Mouse (Mus musculus): ENCODE measurements around the gene Hist1h2br.
A peak's percentile ranks its signal among the peaks of the same experiment; 100 is the strongest.
"Not testable (repeated sequence)": the region's sequence is repeated elsewhere in the genome, so short reads cannot be mapped to it uniquely, and the experiment has no call there.

Gene Hist1h2br

DNA sequence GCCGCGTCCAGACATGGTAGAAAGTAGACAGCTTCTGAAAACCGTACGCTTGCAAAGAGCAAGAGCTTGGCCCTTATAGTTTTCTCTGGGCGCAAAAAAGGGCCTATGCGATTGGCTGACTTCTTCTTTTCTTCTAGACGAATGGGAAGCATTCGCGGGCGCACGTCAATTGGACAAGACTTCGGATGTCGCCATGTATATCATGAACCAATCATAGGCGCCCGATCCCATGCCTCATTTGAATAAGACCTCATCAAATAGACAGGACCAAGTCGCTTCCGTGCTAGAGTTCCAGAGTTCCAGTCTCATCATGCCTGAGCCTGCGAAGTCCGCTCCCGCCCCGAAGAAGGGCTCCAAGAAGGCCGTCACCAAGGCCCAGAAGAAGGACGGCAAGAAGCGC lies at the start of gene Hist1h2br, which contains the start of gene Hist1h2ap:
Gene Hist1h2br, plus strand, starts transcription at position 283 of the 400 bp plus-strand sequence.
Gene Hist1h2ap, minus strand, starts transcription at position 47 of the 400 bp plus-strand sequence.
- DNase-seq: not testable (repeated sequence)

DNA sequence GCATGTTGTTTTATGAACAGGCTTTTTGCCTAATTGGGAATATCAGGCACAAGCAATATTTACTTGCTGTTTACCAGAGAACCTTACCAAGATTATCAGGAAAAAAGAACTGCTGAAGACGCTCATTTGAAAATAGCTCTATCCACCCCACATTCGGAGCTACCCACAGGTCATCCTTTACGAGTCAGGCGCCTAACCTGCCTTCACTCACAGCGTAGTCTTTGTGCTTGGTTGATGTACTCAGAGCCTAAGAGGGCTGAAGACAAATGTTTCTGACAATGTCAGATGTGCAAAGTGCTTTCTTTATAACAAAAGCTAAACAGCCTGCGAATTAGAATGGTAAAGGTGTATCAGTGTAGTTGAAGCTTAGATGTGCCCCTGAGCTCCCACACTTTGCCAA lies 49.2 kb upstream of the Hist1h2br start:
- no peak for DNase-seq

DNA sequence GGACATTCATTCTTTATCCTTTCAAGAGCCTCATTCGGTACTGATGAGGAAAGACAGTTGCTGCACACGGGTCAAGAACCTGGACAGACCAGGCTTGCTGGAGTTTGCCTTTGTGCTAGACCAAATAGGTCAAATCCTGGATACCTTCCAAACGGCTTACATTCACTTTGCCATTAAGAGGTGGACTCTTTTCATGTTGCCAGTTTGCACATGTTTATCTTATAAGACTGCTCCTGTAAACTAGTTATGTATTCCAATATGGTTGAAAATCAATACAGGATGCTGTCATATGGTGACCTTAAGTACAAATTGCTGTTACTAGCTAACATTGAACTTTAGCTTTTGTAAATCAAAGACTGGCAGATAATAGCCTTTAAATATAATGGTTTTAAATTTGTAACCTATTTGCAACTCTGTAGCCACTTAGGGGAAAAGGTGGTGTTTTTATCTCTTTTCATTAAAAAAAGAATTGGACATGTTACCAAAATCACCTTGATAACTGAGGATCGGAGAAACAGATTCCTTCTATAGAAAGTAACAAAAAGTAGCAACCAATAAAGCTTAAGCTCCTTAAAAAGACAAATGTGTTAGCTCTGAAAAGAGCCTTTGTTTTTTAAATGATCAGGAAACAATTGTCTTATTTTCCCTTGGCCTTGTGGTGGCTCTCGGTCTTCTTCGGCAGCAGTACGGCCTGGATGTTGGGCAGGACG lies 47.2 kb upstream of the Hist1h2br start:
- DNase-seq: peak in 1 of 2 experiments; percentile 15

DNA sequence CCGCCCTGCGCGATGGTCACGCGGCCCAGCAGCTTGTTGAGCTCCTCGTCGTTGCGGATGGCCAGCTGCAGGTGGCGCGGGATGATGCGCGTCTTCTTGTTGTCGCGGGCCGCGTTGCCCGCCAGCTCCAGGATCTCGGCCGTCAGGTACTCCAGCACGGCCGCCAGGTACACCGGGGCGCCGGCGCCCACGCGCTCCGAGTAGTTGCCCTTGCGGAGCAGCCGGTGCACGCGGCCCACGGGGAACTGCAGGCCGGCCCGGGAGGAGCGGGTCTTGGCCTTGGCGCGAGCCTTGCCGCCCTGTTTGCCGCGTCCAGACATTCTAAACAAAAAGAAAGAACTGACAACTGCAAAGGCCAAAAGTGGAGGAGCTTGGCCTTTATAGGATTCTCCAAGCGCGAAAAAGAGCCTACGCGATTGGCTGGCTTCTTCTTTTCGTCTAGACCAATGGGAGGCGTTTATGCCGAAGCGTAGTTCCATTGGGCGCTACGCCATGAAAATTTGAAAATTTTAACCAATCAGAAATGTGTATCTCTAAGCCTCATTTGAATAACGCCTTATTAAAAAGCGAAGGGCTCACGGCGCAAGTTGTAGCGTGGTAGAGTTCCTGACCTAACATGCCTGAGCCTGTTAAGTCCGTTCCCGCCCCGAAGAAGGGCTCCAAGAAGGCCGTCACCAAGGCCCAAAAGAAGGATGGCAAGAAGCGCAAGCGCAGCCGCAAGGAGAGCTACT lies 46.5 kb upstream of the Hist1h2br start, which contains the start of the genes Hist1h2an and Hist1h2bp:
Gene Hist1h2an, minus strand, starts transcription at position 320 of the 731 bp plus-strand sequence.
Gene Hist1h2bp, plus strand, starts transcription at position 563 of the 731 bp plus-strand sequence.
- DNase-seq: peak; percentile 85 to 87

DNA sequence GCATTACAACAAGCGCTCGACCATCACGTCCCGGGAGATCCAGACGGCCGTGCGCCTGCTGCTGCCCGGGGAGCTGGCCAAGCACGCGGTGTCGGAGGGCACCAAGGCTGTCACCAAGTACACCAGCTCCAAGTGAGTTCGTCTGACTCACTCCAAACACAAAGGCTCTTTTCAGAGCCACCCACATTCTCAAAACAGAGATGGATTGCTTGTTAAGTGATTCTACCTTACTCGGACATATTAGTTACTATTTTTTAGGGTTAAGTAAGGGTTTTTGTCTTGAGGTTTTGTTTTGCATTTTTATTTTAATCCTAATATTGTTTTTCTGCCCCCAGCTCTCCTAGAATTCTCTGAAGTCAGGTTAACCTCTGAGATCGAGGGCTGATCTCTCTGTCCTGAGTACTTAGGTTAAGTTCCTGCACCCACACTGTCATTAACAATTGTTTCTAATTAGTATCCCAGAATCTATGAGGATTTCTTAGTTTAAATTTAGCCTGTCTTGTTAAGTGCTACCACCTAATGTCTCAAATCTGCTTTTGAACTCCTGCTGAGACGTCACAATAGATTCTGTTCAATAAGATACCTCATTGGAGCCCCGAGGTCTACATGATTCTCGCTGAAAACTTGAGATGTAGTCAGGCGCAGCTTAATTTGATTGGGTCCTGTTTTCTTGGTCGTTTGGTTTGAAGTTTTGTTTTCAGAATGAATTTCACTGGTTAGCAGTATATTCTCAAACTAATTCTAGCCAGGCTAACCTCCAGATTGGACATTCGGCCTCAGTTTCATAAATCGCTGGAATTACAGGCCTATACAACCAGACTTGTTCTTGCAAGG lies 45.6 kb upstream of the Hist1h2br start:
- no peak for DNase-seq

DNA sequence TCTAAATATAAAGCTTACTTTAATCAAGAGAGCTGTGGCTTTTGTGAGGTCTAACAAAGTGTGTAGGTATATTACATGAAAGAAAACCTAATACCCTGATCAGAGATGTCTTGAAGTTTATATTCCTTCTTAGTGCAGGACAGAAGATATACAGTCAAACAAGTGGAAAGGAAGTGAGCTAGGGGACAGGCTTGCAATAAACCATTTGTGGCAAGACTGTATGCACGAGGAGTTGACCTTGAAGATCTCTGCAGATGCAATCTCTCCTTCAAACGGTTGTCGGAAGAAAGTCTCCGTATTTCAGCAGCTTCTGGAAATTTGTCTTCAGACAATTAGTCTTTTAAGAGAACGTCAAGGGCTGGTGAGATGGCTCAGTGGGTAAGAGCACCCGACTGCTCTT lies 43.6 kb upstream of the Hist1h2br start:
- no peak for DNase-seq

DNA sequence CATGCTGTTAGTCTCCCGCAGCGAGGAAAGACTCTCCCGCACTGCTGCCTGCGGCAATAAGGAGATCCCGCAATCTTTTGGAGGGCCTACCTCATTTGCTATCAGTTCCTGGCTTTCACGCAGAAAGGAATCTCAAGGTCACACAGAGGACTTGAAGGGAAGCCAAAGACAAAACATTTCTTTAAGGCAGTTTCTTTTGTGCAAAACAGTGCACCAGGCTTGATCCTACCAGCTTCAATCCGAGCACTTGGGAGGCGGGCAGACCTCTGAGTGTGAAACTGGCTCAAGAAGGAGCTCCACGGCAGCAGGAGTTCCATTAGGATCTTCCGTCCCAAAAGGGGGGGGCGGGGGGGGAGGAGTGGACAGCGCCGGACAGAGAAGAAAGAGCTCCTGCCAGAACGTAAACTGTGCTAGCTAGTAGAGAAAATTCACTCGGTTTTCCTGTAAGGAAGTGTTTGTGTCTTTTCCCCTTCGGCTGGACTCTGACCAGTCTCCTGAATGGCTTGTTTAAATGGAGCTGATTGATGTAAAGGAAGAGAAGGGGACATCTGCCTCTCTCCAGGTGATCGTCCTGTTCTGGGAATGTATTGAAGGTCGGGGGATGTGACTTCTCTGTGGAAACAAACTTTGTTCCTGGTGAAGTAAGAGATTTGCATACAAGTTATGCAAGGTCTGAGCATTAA lies 42.8 kb upstream of the Hist1h2br start:
- no peak for DNase-seq

DNA sequence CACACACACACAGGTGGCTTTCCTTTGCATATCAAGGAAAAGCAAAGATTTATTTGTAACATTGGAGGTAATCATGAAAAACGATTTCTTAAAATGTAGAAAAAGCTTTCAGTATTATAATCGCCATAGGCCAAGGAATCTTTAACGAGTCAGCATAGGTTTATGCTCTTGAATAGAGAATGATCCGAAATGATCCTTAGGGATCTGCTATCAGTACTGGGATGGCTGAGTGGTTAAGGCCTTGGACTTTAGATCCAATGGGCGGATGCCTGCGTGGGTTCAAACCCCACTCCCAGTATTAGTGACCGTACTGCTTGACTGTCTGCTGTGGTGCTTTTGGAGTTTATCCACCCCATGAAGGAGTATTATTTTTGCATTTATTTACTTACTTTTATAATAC lies 38.0 kb upstream of the Hist1h2br start:
- no peak for DNase-seq

DNA sequence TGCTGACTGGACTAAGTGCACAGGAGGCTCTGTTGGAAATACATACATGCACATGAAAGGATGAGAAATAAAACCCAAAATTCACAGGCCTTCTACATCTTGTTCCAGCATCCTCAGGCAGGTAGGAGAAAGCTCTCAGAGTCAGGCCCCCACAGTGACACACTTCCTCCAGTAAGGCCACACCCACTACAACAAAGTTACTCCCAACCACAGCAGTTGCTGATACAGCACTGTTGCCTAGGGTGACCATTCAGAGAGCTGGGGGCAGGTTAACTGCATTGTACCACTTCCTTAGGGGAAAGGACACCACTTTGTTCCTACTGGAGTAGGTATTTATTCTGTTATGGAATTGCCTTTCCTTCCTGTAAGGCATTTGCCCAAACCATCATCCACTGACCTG lies 36.4 kb upstream of the Hist1h2br start:
- not testable (repeated sequence) for DNase-seq

DNA sequence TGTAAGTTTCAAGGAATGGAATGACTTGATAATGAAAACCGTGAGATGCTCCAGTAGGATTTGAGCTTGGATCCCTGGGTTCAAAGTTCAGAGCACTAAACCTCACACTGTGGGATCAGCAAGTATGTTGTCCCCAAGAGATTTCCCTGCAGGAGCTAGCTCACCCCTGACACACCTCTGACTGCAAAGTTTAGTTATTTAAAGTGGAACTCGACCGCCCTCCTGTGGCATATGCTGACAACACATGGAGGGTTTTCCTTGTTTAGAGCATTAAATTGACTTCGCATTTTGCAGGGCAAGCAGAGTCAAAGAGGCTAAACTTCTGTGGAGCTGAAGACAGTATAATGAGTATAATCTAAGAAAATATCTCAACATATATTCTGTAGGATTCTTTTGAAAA lies 30.5 kb upstream of the Hist1h2br start:
- not testable (repeated sequence) for DNase-seq

DNA sequence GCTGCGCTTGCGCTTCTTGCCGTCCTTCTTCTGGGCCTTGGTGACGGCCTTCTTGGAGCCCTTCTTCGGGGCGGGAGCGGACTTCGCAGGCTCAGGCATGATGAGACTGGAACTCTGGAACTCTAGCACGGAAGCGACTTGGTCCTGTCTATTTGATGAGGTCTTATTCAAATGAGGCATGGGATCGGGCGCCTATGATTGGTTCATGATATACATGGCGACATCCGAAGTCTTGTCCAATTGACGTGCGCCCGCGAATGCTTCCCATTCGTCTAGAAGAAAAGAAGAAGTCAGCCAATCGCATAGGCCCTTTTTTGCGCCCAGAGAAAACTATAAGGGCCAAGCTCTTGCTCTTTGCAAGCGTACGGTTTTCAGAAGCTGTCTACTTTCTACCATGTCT lies 23.5 kb upstream of the Hist1h2br start, which contains the start of the genes Hist1h2bq and Hist1h2ao:
Gene Hist1h2bq, minus strand, starts transcription at position 125 of the 400 bp plus-strand sequence.
Gene Hist1h2ao, plus strand, starts transcription at position 393 of the 400 bp plus-strand sequence.
- DNase-seq: not testable (repeated sequence)

DNA sequence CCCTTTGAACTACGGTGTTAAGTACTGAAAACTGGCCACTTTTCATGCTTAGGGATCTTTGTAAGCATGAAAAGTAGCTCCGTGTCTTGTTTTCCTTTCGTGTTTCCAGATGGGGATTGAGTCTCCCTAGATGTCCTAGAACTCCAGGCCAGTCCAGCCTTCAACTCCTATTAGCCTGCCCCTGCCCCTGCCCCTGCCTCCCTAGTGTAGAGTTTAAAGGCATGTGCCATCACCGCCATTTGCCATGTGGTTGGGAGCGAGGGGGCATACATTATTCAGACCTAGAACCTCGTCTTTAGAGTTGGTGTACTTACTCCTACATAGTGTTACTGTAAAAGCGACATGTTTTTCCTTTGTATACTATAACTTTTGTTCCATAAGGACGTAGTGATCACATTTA lies 22.5 kb upstream of the Hist1h2br start:
- not testable (repeated sequence) for DNase-seq

DNA sequence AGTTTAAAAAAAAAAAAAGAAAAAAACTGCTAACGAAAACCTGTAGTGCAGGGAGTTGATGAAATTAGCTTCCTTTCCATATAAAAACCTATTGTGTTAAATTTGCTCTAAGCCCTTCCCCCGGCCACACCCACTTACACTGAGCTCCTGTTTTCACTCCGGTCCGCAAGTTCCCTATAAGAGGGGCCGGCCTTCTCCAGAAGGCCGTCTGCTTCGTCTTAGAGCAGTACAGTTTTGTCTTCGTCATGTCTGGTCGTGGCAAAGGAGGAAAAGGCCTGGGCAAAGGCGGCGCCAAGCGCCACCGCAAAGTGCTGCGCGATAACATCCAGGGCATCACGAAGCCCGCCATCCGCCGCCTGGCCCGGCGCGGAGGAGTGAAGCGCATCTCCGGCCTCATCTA lies 22.0 kb upstream of the Hist1h2br start, which contains the start of gene Hist1h4m:
Gene Hist1h4m, plus strand, starts transcription at position 208 of the 400 bp plus-strand sequence.
- DNase-seq: peak; percentile 52 to 54

DNA sequence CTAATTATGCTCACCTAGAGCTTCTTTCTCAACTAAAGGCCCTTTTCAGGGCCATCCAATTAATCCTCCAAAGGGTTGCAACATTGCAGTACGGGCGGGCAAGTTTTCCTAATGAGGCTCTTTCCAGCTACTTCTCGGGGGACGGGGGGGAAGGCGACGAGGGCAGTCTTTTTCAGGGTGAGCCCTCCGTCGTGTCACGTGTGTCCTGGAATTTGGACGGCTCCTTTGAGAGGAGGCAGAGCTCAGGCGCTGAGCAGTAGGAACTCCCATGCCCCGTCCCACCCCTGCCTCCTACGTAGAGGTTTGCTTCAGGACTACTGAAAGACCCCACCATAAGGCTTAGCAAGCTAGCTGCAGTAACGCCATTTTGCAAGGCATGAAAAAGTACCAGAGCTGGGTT lies 21.5 kb upstream of the Hist1h2br start:
- DNase-seq: not testable (repeated sequence)

DNA sequence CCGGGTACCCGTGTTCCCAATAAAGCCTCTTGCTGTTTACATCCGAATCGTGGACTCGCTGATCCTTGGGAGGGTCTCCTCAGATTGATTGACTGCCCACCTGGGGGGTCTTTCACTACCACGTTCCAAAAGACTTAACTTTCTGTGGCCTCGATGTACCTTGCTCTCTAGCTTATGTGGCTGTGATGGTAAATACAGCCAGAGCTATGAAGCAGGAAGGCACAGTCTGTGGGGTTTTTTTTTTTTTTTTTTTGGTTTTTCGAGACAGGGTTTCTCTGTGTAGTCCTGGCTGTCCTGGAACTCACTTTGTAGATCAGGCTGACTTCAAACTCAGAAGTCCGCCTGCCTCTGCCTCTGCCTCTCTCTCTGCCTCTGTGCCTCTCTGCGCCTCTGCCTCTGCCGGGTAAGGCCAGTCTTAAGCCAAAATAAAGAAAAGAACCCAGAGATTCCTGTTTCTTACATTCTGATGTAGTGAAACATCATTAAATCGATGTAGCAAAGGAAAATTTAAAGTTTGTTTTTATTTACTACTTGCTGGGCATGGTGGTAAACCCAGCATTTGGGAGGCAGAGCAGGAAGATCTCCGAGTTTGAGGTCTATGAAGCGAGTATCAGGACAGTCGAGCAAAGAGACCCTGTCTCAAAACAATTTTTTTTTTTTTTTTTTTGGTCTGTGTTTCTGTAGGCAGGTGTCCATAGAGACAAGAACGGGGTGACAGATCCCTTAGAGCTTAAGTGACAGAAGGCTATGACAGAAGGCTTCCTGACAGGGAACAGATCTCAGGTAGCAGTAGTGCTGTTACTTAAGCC lies 13.3 kb upstream of the Hist1h2br start:
- not testable (repeated sequence) for DNase-seq

DNA sequence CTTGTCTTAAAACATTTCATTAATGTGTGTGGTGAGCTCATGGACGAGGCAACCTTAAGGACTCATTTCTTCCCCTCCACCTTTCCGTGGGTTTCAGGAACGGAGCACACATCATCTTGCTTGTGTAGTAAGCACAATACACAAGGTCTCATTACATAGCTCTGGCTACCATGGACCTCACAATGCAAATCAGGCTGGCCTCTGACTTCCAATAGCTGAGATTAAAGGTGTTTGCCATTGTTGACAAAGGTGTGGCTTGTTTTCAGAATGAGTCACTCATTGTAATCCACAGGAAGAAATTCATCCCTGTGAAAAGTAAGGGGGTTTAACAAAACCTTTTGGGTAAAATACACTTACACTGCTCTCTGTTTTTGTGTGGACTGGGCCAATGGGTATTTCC lies 5.0 kb upstream of the Hist1h2br start:
- DNase-seq: no peak

DNA sequence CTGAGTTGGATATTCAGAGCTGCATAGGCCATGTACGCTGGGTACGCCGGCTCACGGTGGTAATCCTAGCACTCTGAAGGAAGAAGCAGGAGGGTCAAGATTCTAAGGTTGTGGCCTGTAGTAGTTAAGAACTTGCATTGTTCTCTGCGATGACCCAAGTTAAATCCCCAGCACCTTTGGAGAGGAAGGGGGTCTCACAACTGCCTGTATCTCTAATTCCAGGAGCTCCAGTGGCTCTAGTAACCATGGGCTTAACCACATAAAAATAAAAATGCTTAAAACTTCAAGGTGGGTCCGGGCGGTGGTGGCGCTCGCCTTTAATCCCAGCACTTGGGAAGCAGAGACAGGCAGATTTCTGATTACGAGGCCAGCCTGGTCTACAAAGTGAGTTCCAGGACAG lies 3.2 kb upstream of the Hist1h2br start:
- DNase-seq: no peak

DNA sequence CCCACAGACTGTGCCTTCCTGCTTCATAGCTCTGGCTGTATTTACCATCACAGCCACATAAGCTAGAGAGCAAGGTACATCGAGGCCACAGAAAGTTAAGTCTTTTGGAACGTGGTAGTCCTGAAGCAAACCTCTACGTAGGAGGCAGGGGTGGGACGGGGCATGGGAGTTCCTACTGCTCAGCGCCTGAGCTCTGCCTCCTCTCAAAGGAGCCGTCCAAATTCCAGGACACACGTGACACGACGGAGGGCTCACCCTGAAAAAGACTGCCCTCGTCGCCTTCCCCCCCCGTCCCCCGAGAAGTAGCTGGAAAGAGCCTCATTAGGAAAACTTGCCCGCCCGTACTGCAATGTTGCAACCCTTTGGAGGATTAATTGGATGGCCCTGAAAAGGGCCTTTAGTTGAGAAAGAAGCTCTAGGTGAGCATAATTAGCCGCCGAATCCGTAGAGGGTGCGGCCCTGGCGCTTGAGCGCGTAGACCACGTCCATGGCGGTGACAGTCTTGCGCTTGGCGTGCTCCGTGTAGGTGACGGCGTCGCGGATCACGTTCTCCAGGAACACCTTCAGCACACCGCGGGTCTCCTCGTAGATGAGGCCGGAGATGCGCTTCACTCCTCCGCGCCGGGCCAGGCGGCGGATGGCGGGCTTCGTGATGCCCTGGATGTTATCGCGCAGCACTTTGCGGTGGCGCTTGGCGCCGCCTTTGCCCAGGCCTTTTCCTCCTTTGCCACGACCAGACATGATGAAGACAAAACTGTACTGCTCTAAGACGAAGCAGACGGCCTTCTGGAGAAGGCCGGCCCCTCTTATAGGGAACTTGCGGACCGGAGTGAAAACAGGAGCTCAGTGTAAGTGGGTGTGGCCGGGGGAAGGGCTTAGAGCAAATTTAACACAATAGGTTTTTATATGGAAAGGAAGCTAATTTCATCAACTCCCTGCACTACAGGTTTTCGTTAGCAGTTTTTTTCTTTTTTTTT lies 1.8 kb upstream of the Hist1h2br start, which contains the start of gene Hist1h4n:
Gene Hist1h4n, minus strand, starts transcription at position 779 of the 977 bp plus-strand sequence.
- peak; percentile 35 to 41 for DNase-seq

DNA sequence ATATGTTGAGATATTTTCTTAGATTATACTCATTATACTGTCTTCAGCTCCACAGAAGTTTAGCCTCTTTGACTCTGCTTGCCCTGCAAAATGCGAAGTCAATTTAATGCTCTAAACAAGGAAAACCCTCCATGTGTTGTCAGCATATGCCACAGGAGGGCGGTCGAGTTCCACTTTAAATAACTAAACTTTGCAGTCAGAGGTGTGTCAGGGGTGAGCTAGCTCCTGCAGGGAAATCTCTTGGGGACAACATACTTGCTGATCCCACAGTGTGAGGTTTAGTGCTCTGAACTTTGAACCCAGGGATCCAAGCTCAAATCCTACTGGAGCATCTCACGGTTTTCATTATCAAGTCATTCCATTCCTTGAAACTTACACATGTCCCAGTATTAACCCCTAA lies 7.0 kb downstream of the Hist1h2br start:
- DNase-seq: not testable (repeated sequence)

DNA sequence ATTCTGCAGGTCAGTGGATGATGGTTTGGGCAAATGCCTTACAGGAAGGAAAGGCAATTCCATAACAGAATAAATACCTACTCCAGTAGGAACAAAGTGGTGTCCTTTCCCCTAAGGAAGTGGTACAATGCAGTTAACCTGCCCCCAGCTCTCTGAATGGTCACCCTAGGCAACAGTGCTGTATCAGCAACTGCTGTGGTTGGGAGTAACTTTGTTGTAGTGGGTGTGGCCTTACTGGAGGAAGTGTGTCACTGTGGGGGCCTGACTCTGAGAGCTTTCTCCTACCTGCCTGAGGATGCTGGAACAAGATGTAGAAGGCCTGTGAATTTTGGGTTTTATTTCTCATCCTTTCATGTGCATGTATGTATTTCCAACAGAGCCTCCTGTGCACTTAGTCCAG lies 12.8 kb downstream of the Hist1h2br start:
- not testable (repeated sequence) for DNase-seq

All from cerebellum, postnatal 25 days (tissue).